Mouse (Mus musculus) intestine, embryonic 14.5 days (tissue): ENCODE results near the gene Ankrd16. TPM values are rescaled to one million over a fixed set of nuclear protein-coding genes. Genes with fewer than 3 reads are reported as not detected.
A peak's percentile ranks its signal among the peaks of the same experiment; 100 is the strongest.

Source experiments
- ATAC-seq: fragments of 200-750 bp; cut with Nextera tagmentation; replicated peaks from 2 replicates; pipeline ENCODE4 v1.8.0; 2017; ENCODE audit warnings: low read depth, moderate number of reproducible peaks, moderate TSS enrichment, moderate library complexity; ENCODE audit not compliant: low FRiP score, low TSS enrichment
- DNase-seq: peaks from one replicate; pipeline ENCODE4 v3.0.0-alpha.2; 2018; ENCODE audit warnings: low spot score
- H3K27ac ChIP-seq: fragments of 300-500 bp; sonication (generic); 2 replicates; pipeline ENCODE4 v1.5.1; 2014; ENCODE audit warnings: low read depth, mild to moderate bottlenecking, control low read depth
- H3K27me3 ChIP-seq: fragments of 300-500 bp; sonication (generic); replicated peaks from 2 replicates; pipeline ENCODE4 v1.6.1; 2014; ENCODE audit warnings: low read length, control low read depth; ENCODE audit not compliant: control insufficient read depth, insufficient read depth
- H3K36me3 ChIP-seq: fragments of 300-500 bp; sonication (generic); 2 replicates; pipeline ENCODE4 v1.6.1; 2014; ENCODE audit warnings: low read length, control low read depth; ENCODE audit not compliant: control insufficient read depth, insufficient read depth
- H3K4me1 ChIP-seq: fragments of 300-500 bp; sonication (generic); replicated peaks from 2 replicates; pipeline ENCODE4 v1.6.1; 2014; ENCODE audit warnings: low read length, control low read depth, mixed read lengths; ENCODE audit not compliant: control insufficient read depth, insufficient read depth
- H3K4me2 ChIP-seq: fragments of 300-500 bp; sonication (generic); 2 replicates; pipeline ENCODE4 v1.6.1; 2014; ENCODE audit warnings: low read length
- H3K4me3 ChIP-seq: fragments of 300-500 bp; sonication (generic); 2 replicates; pipeline ENCODE4 v1.5.1; 2014; ENCODE audit warnings: low read depth, low read length, control low read depth, mixed read lengths
- H3K9ac ChIP-seq: fragments of 300-500 bp; sonication (generic); 2 replicates; pipeline ENCODE4 v1.6.1; 2014; ENCODE audit warnings: mild to moderate bottlenecking, low read length
- H3K9me3 ChIP-seq: fragments of 300-500 bp; sonication (generic); 2 replicates; pipeline ENCODE4 v1.6.1; 2016; ENCODE audit warnings: low read length, control low read depth; ENCODE audit not compliant: control insufficient read depth
- WGBS: fragments of 180-500 bp; shearing (Covaris S2); extraction: QIAGEN DNeasy Blood & Tissue Kit; methylation state at CpG from one replicate; pipeline ENCODE4 v1.1.7; 2014; 5-methylcytosine and 5-hydroxymethylcytosine counted together
- polyA plus RNA-seq: library from polyadenylated mRNA; unstranded; fragments of >200 nt; fragmentation: Nextera tagmentation; extraction: Ambion mirVana; gene quantifications from 2 replicates; pipeline ENCODE4 v1.2.1, GENCODE M21; 2014

Gene Ankrd16
- polyA plus RNA-seq, 1 experiment from 2014 or later: 27.0 TPM

GRCm38 (mm10) chr2:11766485-11767160 is 11.1 kb upstream of the Ankrd16 start:
- Histone ChIP-seq H3K27ac (no peak overlapping the region), H3K36me3 (peaks cover 72% of the 10 kb centered on the region), H3K4me3 (no peak overlapping the region), H3K4me1 (no peaks in the 10 kb centered on the region), H3K9me3 (no peaks in the 10 kb centered on the region), H3K9ac (no peak overlapping the region), H3K27me3 (no peaks in the 10 kb centered on the region), H3K4me2 (no peak overlapping the region)
- 87% methylated on average over 5 of the region's 5 CpGs for WGBS
- ATAC-seq (no peak), DNase-seq (no peak)

- 92% methylated on average over 10 of the region's 10 CpGs for WGBS
- no peaks in the 10 kb centered on the region for H3K4me1 ChIP-seq
- H3K9me3 ChIP-seq: no peaks in the 10 kb centered on the region
- H3K27ac ChIP-seq: no peak overlapping the region
- H3K4me3 ChIP-seq: no peak overlapping the region
- no peak overlapping the region for H3K9ac ChIP-seq
- DNase-seq (no peak), ATAC-seq (no peak)
- H3K4me2 ChIP-seq: no peak overlapping the region
- peaks cover 67% of the 10 kb centered on the region for H3K36me3 ChIP-seq
- H3K27me3 ChIP-seq: no peaks in the 10 kb centered on the region
Observed at GRCm38 (mm10) chr2:11767161-11767545, 10.5 kb upstream of the Ankrd16 start.

- no peak overlapping the region for H3K9ac ChIP-seq
- no peaks in the 10 kb centered on the region for H3K9me3 ChIP-seq
- 80% methylated on average over 4 of the region's 4 CpGs for WGBS
- H3K27ac ChIP-seq: no peak overlapping the region
- H3K4me1 ChIP-seq: peaks cover 6% of the 10 kb centered on the region
- DNase-seq (no peak), ATAC-seq (no peak)
- no peaks in the 10 kb centered on the region for H3K27me3 ChIP-seq
- no peak overlapping the region for H3K4me3 ChIP-seq
- no peak overlapping the region for H3K4me2 ChIP-seq
- peaks cover 22% of the 10 kb centered on the region for H3K36me3 ChIP-seq
Observed at GRCm38 (mm10) chr2:11771701-11772100, 6.0 kb upstream of the Ankrd16 start.

GRCm38 (mm10) chr2:11772401-11772800 is 5.3 kb upstream of the Ankrd16 start:
- no peak overlapping the region for H3K27ac ChIP-seq
- H3K9me3 ChIP-seq: no peaks in the 10 kb centered on the region
- WGBS: 86% methylated on average over 4 of the region's 4 CpGs
- ATAC-seq (no peak), DNase-seq (no peak)
- peaks cover 6% of the 10 kb centered on the region for H3K4me1 ChIP-seq
- no peaks in the 10 kb centered on the region for H3K27me3 ChIP-seq
- H3K9ac ChIP-seq: no peak overlapping the region
- H3K36me3 ChIP-seq: peaks cover 15% of the 10 kb centered on the region
- no peak overlapping the region for H3K4me2 ChIP-seq
- no peak overlapping the region for H3K4me3 ChIP-seq

GRCm38 (mm10) chr2:11774426-11774825 is 3.2 kb upstream of the Ankrd16 start:
- Histone ChIP-seq H3K9ac (no peak overlapping the region), H3K9me3 (no peaks in the 10 kb centered on the region), H3K27ac (no peak overlapping the region), H3K36me3 (peaks cover 5% of the 10 kb centered on the region), H3K4me2 (no peak overlapping the region), H3K4me1 (peaks cover 12% of the 10 kb centered on the region), H3K4me3 (no peak overlapping the region), H3K27me3 (no peaks in the 10 kb centered on the region)
- DNase-seq (no peak), ATAC-seq (no peak)
- 85% methylated on average over 10 of the region's 10 CpGs for WGBS

DNA sequence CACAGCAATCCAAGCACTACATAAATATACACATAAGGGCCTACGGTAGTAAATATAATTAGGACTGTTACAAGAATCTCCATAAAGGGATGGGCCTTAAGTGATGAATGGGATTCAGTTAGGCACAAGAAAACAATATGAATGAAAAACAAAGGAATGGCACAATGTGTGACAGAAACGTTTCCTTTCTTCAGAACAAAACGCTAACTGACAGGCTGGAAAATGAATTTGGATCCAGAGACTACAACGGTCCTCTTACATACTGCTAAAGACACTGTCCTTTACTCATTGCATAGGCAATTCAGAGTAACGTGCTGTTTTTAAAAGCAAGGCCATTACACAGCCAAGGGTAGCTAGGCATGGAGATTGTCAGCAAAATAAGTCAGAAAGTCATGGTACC is 2.6 kb upstream of the Ankrd16 start:
- Histone ChIP-seq H3K36me3 (no peaks in the 10 kb centered on the region), H3K4me2 (no peak overlapping the region), H3K9me3 (no peaks in the 10 kb centered on the region), H3K4me1 (peaks cover 16% of the 10 kb centered on the region), H3K4me3 (no peak overlapping the region), H3K9ac (no peak overlapping the region), H3K27ac (no peak overlapping the region), H3K27me3 (no peaks in the 10 kb centered on the region)
- 82% methylated on average over 5 of the region's 5 CpGs for WGBS
- no peak for ATAC-seq
- DNase-seq: no peak

DNA sequence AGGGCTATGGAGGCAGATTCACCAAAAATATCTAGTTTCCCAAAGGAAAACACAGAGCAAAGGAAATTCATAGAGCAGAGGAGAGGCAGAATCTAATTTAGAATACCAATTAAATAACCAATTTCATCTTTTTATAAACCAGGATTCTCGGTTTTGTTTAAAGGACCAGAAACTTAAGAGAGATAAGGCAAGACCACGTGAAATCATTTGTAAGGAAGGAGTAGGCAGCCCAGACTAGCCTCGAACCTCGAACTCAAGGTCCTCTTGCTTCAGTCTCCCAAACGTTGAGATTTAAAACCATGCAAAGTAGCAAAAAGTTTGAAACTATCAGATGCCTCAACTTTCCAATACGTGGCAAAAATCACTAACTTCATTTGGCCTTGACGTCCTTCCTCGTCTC is 1.3 kb upstream of the Ankrd16 start:
- peak overlapping the region; percentile 80 for H3K9ac ChIP-seq
- H3K36me3 ChIP-seq: peaks cover 4% of the 10 kb centered on the region; the same call in 1 of the 2 replicates
- 47% methylated on average over 8 of the region's 8 CpGs for WGBS
- H3K27ac ChIP-seq: no peak overlapping the region
- DNase-seq: no peak
- H3K4me2 ChIP-seq: peak overlapping the region; percentile 64
- ATAC-seq: no peak
- peak overlapping the region; percentile 82 for H3K4me3 ChIP-seq
- no peaks in the 10 kb centered on the region for H3K27me3 ChIP-seq
- H3K9me3 ChIP-seq: no peaks in the 10 kb centered on the region
- peaks cover 16% of the 10 kb centered on the region for H3K4me1 ChIP-seq

- no peaks in the 10 kb centered on the region for H3K27me3 ChIP-seq
- peak overlapping the region; percentile 94 for H3K27ac ChIP-seq
- H3K4me3 ChIP-seq: peak overlapping the region; percentile 82
- under 1% methylated on average over 43 of the region's 43 CpGs for WGBS
- ATAC-seq (peak; percentile 89), DNase-seq (peak; percentile 94)
- peak overlapping the region; percentile 79 for H3K4me2 ChIP-seq
- H3K36me3 ChIP-seq: peaks cover 22% of the 10 kb centered on the region
- H3K9ac ChIP-seq: peak overlapping the region; percentile 57
- no peaks in the 10 kb centered on the region for H3K9me3 ChIP-seq
- H3K4me1 ChIP-seq: peaks cover 16% of the 10 kb centered on the region
Observed at GRCm38 (mm10) chr2:11778087-11778823, 579 bp downstream of the Ankrd16 start.

- Histone ChIP-seq H3K9ac (no peak overlapping the region), H3K9me3 (no peaks in the 10 kb centered on the region), H3K27me3 (no peaks in the 10 kb centered on the region), H3K4me3 (no peak overlapping the region), H3K4me1 (peaks cover 7% of the 10 kb centered on the region), H3K4me2 (no peak overlapping the region), H3K36me3 (peaks cover 73% of the 10 kb centered on the region), H3K27ac (no peak overlapping the region)
- 89% methylated on average over 6 of the region's 6 CpGs for WGBS
- DNase-seq: no peak
- no peak for ATAC-seq
Observed at GRCm38 (mm10) chr2:11784159-11784558, 6.5 kb downstream of the Ankrd16 start.
